ENCODE assay signal across 8 mouse cellular contexts in the genomic region with DNA sequence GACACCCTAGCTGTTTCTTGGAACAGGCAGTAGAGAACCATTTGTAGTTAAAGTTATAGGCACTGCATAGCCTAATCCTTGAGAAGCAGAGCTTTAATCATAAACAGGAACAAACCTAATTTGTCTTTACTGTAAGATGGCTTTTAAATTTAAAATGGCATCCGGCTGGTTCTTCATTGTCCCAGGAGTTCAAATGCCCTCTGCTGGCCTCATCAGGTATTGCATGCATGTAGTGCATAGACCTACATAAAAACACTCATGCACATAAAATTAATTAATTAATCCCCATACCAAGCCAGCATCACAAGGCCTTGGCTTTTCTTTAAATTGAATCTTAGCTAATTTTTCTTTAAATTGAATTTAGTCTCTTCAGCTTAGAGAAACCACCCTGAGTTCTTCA.
A peak's percentile ranks its signal among the peaks of the same experiment; 100 is the strongest.
DNase-seq lines count a peak whose midpoint lies in the region; ATAC-seq lines count a peak whose summit lies in the region.

No protein-coding gene starts in this region.

- H3K4me1 ChIP-seq in forebrain, embryonic 14.5 days (ENCODE audit: control insufficient read depth, insufficient read depth, low read length): no peaks in the 10 kb centered on the region
- no peaks in the 10 kb centered on the region for H3K4me1 ChIP-seq in forebrain, embryonic 15.5 days

- no peak overlapping the region for H3K4me2 ChIP-seq in forebrain, embryonic 14.5 days (ENCODE audit: low read length)
- H3K4me2 ChIP-seq in forebrain, embryonic 15.5 days (replicated peaks): no peak overlapping the region

- no peak for ATAC-seq in forebrain, embryonic 14.5 days
- no peak for ATAC-seq in forebrain, embryonic 15.5 days (replicated peaks)
- ATAC-seq in megakaryocyte-erythroid progenitor cell, adult 5-6 weeks (replicated peaks; ENCODE audit: low FRiP score, low TSS enrichment, poor library complexity, severe bottlenecking): no peak

- no peak overlapping the region for H3K27ac ChIP-seq in forebrain, embryonic 14.5 days (ENCODE audit: low read depth, low read length)
- no peak overlapping the region for H3K27ac ChIP-seq in forebrain, embryonic 15.5 days (replicated peaks)

- H3K4me3 ChIP-seq in forebrain, embryonic 14.5 days (ENCODE audit: low read depth, low read length): no peak overlapping the region
- H3K4me3 ChIP-seq in forebrain, embryonic 15.5 days: no peak overlapping the region

- no peaks in the 10 kb centered on the region for H3K36me3 ChIP-seq in forebrain, embryonic 14.5 days (ENCODE audit: control insufficient read depth, insufficient read depth, low read length)
- H3K36me3 ChIP-seq in forebrain, embryonic 15.5 days: no peaks in the 10 kb centered on the region

- no peak overlapping the region for H3K9ac ChIP-seq in forebrain, embryonic 14.5 days (ENCODE audit: low read length)
- no peak overlapping the region for H3K9ac ChIP-seq in forebrain, embryonic 15.5 days (replicated peaks)

- no peaks in the 10 kb centered on the region for H3K27me3 ChIP-seq in forebrain, embryonic 14.5 days (replicated peaks; ENCODE audit: control insufficient read depth, insufficient read depth, low read length)
- H3K27me3 ChIP-seq in forebrain, embryonic 15.5 days: no peaks in the 10 kb centered on the region

- DNase-seq in forebrain, embryonic 14.5 days (ENCODE audit: low spot score): peak; percentile 53
- DNase-seq in lung, postnatal 10 days: peak; percentile 30
- DNase-seq in lung, postnatal 14 days: no peak
- DNase-seq in embryo, embryonic 10 days (ENCODE audit: low spot score): peak; percentile 55
- DNase-seq in retina, postnatal 1 day: peak; percentile 77
- DNase-seq in left cerebral cortex, postnatal 25 days (ENCODE audit: low spot score in 2 of 2): no peak

- intact Hi-C loops in left cerebral cortex, postnatal 25 days (cut with DNase I): loop anchor here (10.0 kb wide), 1 partner anchor 506 kb away; a partner anchor contains a TSS

- H3K9me3 ChIP-seq in forebrain, embryonic 14.5 days (replicated peaks; ENCODE audit: control insufficient read depth, low read length): no peaks in the 10 kb centered on the region
- H3K9me3 ChIP-seq in forebrain, embryonic 15.5 days: no peaks in the 10 kb centered on the region

- 79% methylated on average over 1 of the region's 1 CpGs for WGBS in forebrain, embryonic 14.5 days
- WGBS in forebrain, embryonic 15.5 days: 66% methylated on average over 1 of the region's 1 CpGs

Comparison
In these comparisons a context has a peak if more than half of its experiments do, and no peak if none do; other contexts are left out.
1. DNase-seq: peak in forebrain, embryonic 14.5 days (single experiment), lung, postnatal 10 days (single experiment), embryo, embryonic 10 days (single experiment) and retina, postnatal 1 day (single experiment); none in lung, postnatal 14 days (single experiment) and left cerebral cortex, postnatal 25 days (0 of 2).